33 mouse cellular contexts compared by ENCODE assay signal in genomic region chr5:76772831-76773230, GRCm38 (mm10).
"Had no signal": no experiment of that assay in that cellular context is flagged by ENCODE, and none has a peak within 500 bp of the region (broad histone marks: within the 10 kb centered on the region; RNA-seq: fewer than 3 reads in every experiment).

No protein-coding gene starts in this region.

- H3K9ac ChIP-seq: heart, embryonic 12.5 days; heart, embryonic 13.5 days; heart, embryonic 15.5 days; hindbrain, embryonic 14.5 days; hindbrain, embryonic 15.5 days; intestine, embryonic 15.5 days; kidney, embryonic 15.5 days had no signal

- ATAC-seq: hindbrain, postnatal 0 days; inflammation-experienced regulatory T-cells, adult 6 months; intestine, embryonic 15.5 days; intestine, embryonic 16.5 days; intestine, postnatal 0 days had no signal

- DNase-seq: heart, adult 2 months; heart, postnatal 10 days; heart, postnatal 14 days; heart, postnatal 36 days; heart, postnatal 4 days; kidney, adult 11 months; kidney, adult 18-20 months; kidney, adult 2 months; kidney, adult 8-10 months; kidney, adult 9 months; kidney, postnatal 10 days; kidney, postnatal 14 days; kidney, postnatal 25 days; kidney, postnatal 36 days; kidney, postnatal 4 days; layer of hippocampus, adult 9-11 months; layer of hippocampus, postnatal 36 days had no signal

- H3K4me3 ChIP-seq: heart, adult 2 months; heart, embryonic 10.5 days; heart, embryonic 12.5 days; heart, embryonic 13.5 days; heart, embryonic 15.5 days; hindbrain, embryonic 10.5 days; hindbrain, embryonic 15.5 days; intestine, embryonic 15.5 days; kidney, embryonic 15.5 days; layer of hippocampus, adult 2 months had no signal

- H3K4me1 ChIP-seq: heart, embryonic 10.5 days; heart, embryonic 12.5 days; heart, embryonic 13.5 days; heart, embryonic 15.5 days; hindbrain, embryonic 10.5 days; intestine, embryonic 15.5 days had no signal

- H3K4me2 ChIP-seq: heart, embryonic 11.5 days; heart, embryonic 12.5 days; heart, embryonic 13.5 days; heart, embryonic 15.5 days; hindbrain, embryonic 14.5 days; hindbrain, embryonic 15.5 days; intestine, embryonic 15.5 days; kidney, embryonic 15.5 days had no signal

- H3K9me3 ChIP-seq: heart, embryonic 10.5 days; heart, embryonic 12.5 days; heart, embryonic 13.5 days; heart, embryonic 15.5 days; hindbrain, embryonic 10.5 days; hindbrain, embryonic 15.5 days; intestine, embryonic 15.5 days; kidney, embryonic 15.5 days had no signal

- H3K27me3 ChIP-seq: heart, embryonic 12.5 days; heart, embryonic 13.5 days; heart, embryonic 15.5 days; hindbrain, embryonic 15.5 days; intestine, embryonic 15.5 days; kidney, embryonic 15.5 days had no signal

- H3K27ac ChIP-seq: heart, adult 2 months; heart, embryonic 10.5 days; heart, embryonic 13.5 days; heart, embryonic 15.5 days; hindbrain, embryonic 10.5 days; hindbrain, embryonic 14.5 days; hindbrain, embryonic 15.5 days; hindbrain, postnatal 0 days; intestine, embryonic 15.5 days; kidney, embryonic 15.5 days; kidney, postnatal 0 days; layer of hippocampus, adult 2 months had no signal

- H3K36me3 ChIP-seq: heart, embryonic 10.5 days; heart, embryonic 12.5 days; heart, embryonic 13.5 days; heart, embryonic 15.5 days; hindbrain, embryonic 15.5 days; intestine, embryonic 15.5 days; kidney, embryonic 15.5 days had no signal
